Mouse (Mus musculus): ENCODE measurements around the gene Dnttip1. TPM values are rescaled to one million over a fixed set of nuclear protein-coding genes. Genes with fewer than 3 reads are reported as not detected.

Dnttip1 gene
- polyA plus RNA-seq, 1 experiment from 2014 or later = 71.9 TPM

GRCm38 (mm10) chr2:164723276-164723675 is 22.5 kb upstream of the Dnttip1 start:
- H3K27ac ChIP-seq (ENCODE audit: low read length) = no peak overlapping the region
- no peak overlapping the region for H3K9ac ChIP-seq (ENCODE audit: low read length)
- no peak overlapping the region for H3K4me2 ChIP-seq (ENCODE audit: low read depth, low read length)
- H3K27me3 ChIP-seq (ENCODE audit: control insufficient read depth, insufficient read depth, low read depth, low read length) = no peaks in the 10 kb centered on the region
- no peaks in the 10 kb centered on the region for H3K36me3 ChIP-seq (ENCODE audit: control insufficient read depth, insufficient read depth, low read length)
- no peak for ATAC-seq (ENCODE audit: low read depth)
- no peaks in the 10 kb centered on the region for H3K9me3 ChIP-seq (ENCODE audit: control insufficient read depth, low read length)
- H3K4me1 ChIP-seq (replicated peaks; ENCODE audit: control insufficient read depth, insufficient read depth, low read length) = no peaks in the 10 kb centered on the region
- 51% methylated on average over 4 of the region's 4 CpGs for WGBS
- H3K4me3 ChIP-seq (ENCODE audit: low read length) = no peak overlapping the region

GRCm38 (mm10) chr2:164725895-164726619 is 19.7 kb upstream of the Dnttip1 start:
- Histone ChIP-seq H3K9ac (ENCODE audit: low read length) (no peak overlapping the region), H3K36me3 (ENCODE audit: control insufficient read depth, insufficient read depth, low read length) (no peaks in the 10 kb centered on the region), H3K27ac (ENCODE audit: low read length) (no peak overlapping the region), H3K9me3 (ENCODE audit: control insufficient read depth, low read length) (no peaks in the 10 kb centered on the region), H3K27me3 (ENCODE audit: control insufficient read depth, insufficient read depth, low read depth, low read length) (no peaks in the 10 kb centered on the region), H3K4me1 (replicated peaks; ENCODE audit: control insufficient read depth, insufficient read depth, low read length) (no peaks in the 10 kb centered on the region), H3K4me3 (ENCODE audit: low read length) (no peak overlapping the region), H3K4me2 (ENCODE audit: low read depth, low read length) (no peak overlapping the region)
- peak; percentile 73 for ATAC-seq (ENCODE audit: low read depth)
- 19% methylated on average over 6 of the region's 6 CpGs for WGBS

GRCm38 (mm10) chr2:164731719-164732118 is 14.1 kb upstream of the Dnttip1 start:
- Histone ChIP-seq H3K4me3 (ENCODE audit: low read length) (no peak overlapping the region), H3K9me3 (ENCODE audit: control insufficient read depth, low read length) (no peaks in the 10 kb centered on the region), H3K27me3 (ENCODE audit: control insufficient read depth, insufficient read depth, low read depth, low read length) (no peaks in the 10 kb centered on the region), H3K4me1 (replicated peaks; ENCODE audit: control insufficient read depth, insufficient read depth, low read length) (no peaks in the 10 kb centered on the region; the same call in 1 of the 2 replicates), H3K4me2 (ENCODE audit: low read depth, low read length) (no peak overlapping the region), H3K27ac (ENCODE audit: low read length) (no peak overlapping the region), H3K9ac (ENCODE audit: low read length) (no peak overlapping the region), H3K36me3 (ENCODE audit: control insufficient read depth, insufficient read depth, low read length) (no peaks in the 10 kb centered on the region)
- 67% methylated on average over 5 of the region's 5 CpGs for WGBS
- no peak for ATAC-seq (ENCODE audit: low read depth)

DNA sequence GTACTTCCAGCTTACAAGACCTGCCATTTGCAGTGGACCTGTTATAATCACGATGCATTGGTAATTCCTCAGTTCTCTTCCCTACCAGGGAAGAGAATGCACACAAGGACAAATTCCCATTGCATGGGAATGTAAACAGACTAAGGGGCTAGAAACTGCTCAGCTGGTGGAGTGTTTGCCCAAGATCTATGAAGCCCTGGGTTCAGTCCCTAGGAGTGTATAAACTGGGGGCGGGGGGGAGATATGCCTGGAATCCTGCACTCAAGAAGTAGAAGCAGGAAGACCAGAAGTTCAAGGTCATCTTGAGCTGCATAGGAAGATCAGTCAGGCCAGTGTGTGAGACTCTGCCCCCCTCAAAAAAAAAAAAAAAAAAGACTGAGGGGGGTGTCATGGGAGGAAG is 12.5 kb upstream of the Dnttip1 start:
- peaks cover 4% of the 10 kb centered on the region; the same call in 1 of the 2 replicates for H3K4me1 ChIP-seq (replicated peaks; ENCODE audit: control insufficient read depth, insufficient read depth, low read length)
- no peaks in the 10 kb centered on the region for H3K9me3 ChIP-seq (ENCODE audit: control insufficient read depth, low read length)
- peak overlapping the region; percentile 80 for H3K27ac ChIP-seq (ENCODE audit: low read length)
- ATAC-seq (ENCODE audit: low read depth) = peak; percentile 78
- 51% methylated on average over 2 of the region's 2 CpGs for WGBS
- H3K27me3 ChIP-seq (ENCODE audit: control insufficient read depth, insufficient read depth, low read depth, low read length) = no peaks in the 10 kb centered on the region
- no peaks in the 10 kb centered on the region for H3K36me3 ChIP-seq (ENCODE audit: control insufficient read depth, insufficient read depth, low read length)
- no peak overlapping the region for H3K4me2 ChIP-seq (ENCODE audit: low read depth, low read length)
- H3K9ac ChIP-seq (ENCODE audit: low read length) = no peak overlapping the region
- no peak overlapping the region for H3K4me3 ChIP-seq (ENCODE audit: low read length)

DNA sequence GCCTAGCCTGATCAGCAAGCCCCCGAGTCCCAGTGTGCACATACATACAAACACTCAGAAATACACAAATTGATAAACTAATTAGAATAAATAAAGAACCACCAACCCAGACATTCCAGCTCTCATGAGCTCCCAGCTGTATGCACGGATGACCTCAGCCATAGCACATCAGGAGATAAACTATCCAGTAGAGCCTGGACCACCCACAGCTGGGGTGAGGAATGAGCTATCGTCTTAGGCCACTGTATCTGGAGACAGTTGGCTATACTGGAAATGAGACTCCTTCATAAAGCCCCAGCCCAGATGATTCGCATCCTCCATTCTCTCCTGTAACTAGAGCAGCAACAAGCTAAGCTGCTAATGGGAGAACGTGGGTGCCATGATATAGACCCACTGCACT is 10.9 kb upstream of the Dnttip1 start:
- Histone ChIP-seq H3K4me2 (ENCODE audit: low read depth, low read length) (no peak overlapping the region), H3K9ac (ENCODE audit: low read length) (no peak overlapping the region), H3K27ac (ENCODE audit: low read length) (no peak overlapping the region; the same call in 1 of the 2 replicates), H3K4me1 (replicated peaks; ENCODE audit: control insufficient read depth, insufficient read depth, low read length) (peaks cover 4% of the 10 kb centered on the region; the same call in 1 of the 2 replicates), H3K36me3 (ENCODE audit: control insufficient read depth, insufficient read depth, low read length) (no peaks in the 10 kb centered on the region), H3K9me3 (ENCODE audit: control insufficient read depth, low read length) (no peaks in the 10 kb centered on the region), H3K27me3 (ENCODE audit: control insufficient read depth, insufficient read depth, low read depth, low read length) (no peaks in the 10 kb centered on the region), H3K4me3 (ENCODE audit: low read length) (no peak overlapping the region)
- 56% methylated on average over 5 of the region's 5 CpGs for WGBS
- no peak for ATAC-seq (ENCODE audit: low read depth)

DNA sequence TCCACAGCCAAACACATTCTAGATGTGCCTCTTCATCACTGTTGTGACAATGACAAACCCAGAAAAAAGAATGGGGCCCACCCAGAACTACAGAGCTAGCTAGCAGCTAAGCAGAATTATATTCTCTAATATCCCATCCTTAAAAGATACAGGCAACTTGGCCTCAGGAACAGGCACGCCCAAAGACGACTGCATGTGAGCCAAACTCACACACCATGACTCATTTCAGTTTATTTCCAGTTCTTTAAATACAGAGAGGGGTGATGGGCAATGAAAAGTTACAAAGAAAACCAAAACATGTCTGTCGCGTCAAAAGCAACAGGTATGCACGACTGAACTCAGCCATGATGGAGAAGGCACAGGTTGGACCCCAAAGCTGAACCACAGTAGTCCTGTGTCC is 10.3 kb upstream of the Dnttip1 start:
- Histone ChIP-seq H3K27ac (ENCODE audit: low read length) (no peak overlapping the region), H3K4me1 (replicated peaks; ENCODE audit: control insufficient read depth, insufficient read depth, low read length) (peaks cover 4% of the 10 kb centered on the region; the same call in 1 of the 2 replicates), H3K9me3 (ENCODE audit: control insufficient read depth, low read length) (no peaks in the 10 kb centered on the region), H3K4me2 (ENCODE audit: low read depth, low read length) (no peak overlapping the region), H3K36me3 (ENCODE audit: control insufficient read depth, insufficient read depth, low read length) (no peaks in the 10 kb centered on the region), H3K4me3 (ENCODE audit: low read length) (no peak overlapping the region), H3K9ac (ENCODE audit: low read length) (no peak overlapping the region), H3K27me3 (ENCODE audit: control insufficient read depth, insufficient read depth, low read depth, low read length) (no peaks in the 10 kb centered on the region)
- no peak for ATAC-seq (ENCODE audit: low read depth)
- 78% methylated on average over 5 of the region's 5 CpGs for WGBS

GRCm38 (mm10) chr2:164737377-164738090 is 8.2 kb upstream of the Dnttip1 start:
- Histone ChIP-seq H3K9ac (ENCODE audit: low read length) (no peak overlapping the region), H3K4me1 (replicated peaks; ENCODE audit: control insufficient read depth, insufficient read depth, low read length) (peaks cover 4% of the 10 kb centered on the region; the same call in 1 of the 2 replicates), H3K4me2 (ENCODE audit: low read depth, low read length) (no peak overlapping the region), H3K27ac (ENCODE audit: low read length) (peak overlapping the region; percentile 68), H3K9me3 (ENCODE audit: control insufficient read depth, low read length) (no peaks in the 10 kb centered on the region), H3K36me3 (ENCODE audit: control insufficient read depth, insufficient read depth, low read length) (no peaks in the 10 kb centered on the region), H3K4me3 (ENCODE audit: low read length) (no peak overlapping the region), H3K27me3 (ENCODE audit: control insufficient read depth, insufficient read depth, low read depth, low read length) (no peaks in the 10 kb centered on the region; the same call in 1 of the 2 replicates)
- ATAC-seq (ENCODE audit: low read depth) = peak; percentile 74
- 49% methylated on average over 3 of the region's 3 CpGs for WGBS

DNA sequence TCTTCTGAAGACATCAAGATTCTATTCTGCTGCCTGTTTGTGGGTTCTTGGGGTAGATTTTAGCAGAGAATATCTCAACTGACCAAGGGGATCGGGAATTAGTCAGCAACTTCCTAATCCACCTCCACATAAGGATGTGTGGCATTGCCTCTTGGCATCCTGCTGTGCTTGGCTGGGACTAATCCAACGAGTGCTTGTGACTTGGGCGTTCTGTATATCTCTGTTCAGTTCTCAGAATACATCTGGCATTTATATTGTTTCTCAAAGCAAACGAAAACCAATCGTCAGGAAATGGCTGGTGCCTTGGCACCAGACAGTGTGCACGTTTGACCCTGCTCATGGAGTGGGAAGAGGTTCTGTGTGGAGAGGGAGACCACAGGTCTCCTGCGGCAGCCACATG is 5.9 kb upstream of the Dnttip1 start:
- no peak for ATAC-seq (ENCODE audit: low read depth)
- Histone ChIP-seq H3K27ac (ENCODE audit: low read length) (no peak overlapping the region), H3K4me1 (replicated peaks; ENCODE audit: control insufficient read depth, insufficient read depth, low read length) (peaks cover 4% of the 10 kb centered on the region; the same call in 1 of the 2 replicates), H3K36me3 (ENCODE audit: control insufficient read depth, insufficient read depth, low read length) (no peaks in the 10 kb centered on the region), H3K27me3 (ENCODE audit: control insufficient read depth, insufficient read depth, low read depth, low read length) (no peaks in the 10 kb centered on the region; the same call in 1 of the 2 replicates), H3K9me3 (ENCODE audit: control insufficient read depth, low read length) (no peaks in the 10 kb centered on the region), H3K4me3 (ENCODE audit: low read length) (no peak overlapping the region), H3K9ac (ENCODE audit: low read length) (no peak overlapping the region), H3K4me2 (ENCODE audit: low read depth, low read length) (no peak overlapping the region)
- 53% methylated on average over 7 of the region's 7 CpGs for WGBS

DNA sequence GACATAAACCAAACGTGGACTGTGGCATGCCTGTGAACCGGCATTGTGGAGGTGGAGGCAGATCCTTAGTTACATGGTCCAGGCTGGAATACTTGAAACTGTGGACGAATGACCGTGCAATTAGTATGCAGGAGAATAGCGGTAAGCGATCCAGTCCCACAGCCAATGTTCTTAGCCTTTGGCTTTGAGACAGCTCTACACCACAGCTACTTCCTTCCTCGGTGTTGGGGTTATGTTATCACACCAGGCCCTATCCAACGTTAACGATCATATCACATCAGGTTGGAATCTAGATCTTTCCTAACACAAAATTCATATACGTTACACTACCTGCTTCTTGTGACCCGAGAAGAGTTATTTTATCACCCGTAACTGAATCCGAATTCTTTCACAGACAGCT is 796 bp upstream of the Dnttip1 start:
- Histone ChIP-seq H3K27ac (ENCODE audit: low read length) (no peak overlapping the region), H3K4me3 (ENCODE audit: low read length) (peak overlapping the region; percentile 69), H3K36me3 (ENCODE audit: control insufficient read depth, insufficient read depth, low read length) (peaks cover 5% of the 10 kb centered on the region), H3K9me3 (ENCODE audit: control insufficient read depth, low read length) (no peaks in the 10 kb centered on the region), H3K27me3 (ENCODE audit: control insufficient read depth, insufficient read depth, low read depth, low read length) (no peaks in the 10 kb centered on the region; the same call in 1 of the 2 replicates), H3K4me2 (ENCODE audit: low read depth, low read length) (peak overlapping the region; percentile 92), H3K4me1 (replicated peaks; ENCODE audit: control insufficient read depth, insufficient read depth, low read length) (peaks cover 12% of the 10 kb centered on the region), H3K9ac (ENCODE audit: low read length) (peak overlapping the region; percentile 91)
- no peak for ATAC-seq (ENCODE audit: low read depth)
- WGBS = 64% methylated on average over 13 of the region's 13 CpGs

All from lung, embryonic 16.5 days (tissue).